Mouse (Mus musculus) CH12.LX (cell line): Measurements from ENCODE around the gene Elk3.

Experiments used
- CTCF ChIP-seq, 2 experiments: IDR thresholded peaks in 1 of 2; conservative IDR thresholded peaks in 1 of 2; 2 replicates each; pipeline ENCODE4 v1.5.1; 2011 to 2012; ENCODE audit warnings: low read depth in 2 of 2, low read length in 2 of 2, improper control_type of control experiment in 1 of 2, inconsistent platforms in 1 of 2, mild to moderate bottlenecking in 1 of 2, moderate library complexity in 1 of 2
- ELF1 ChIP-seq: IDR thresholded peaks from 2 replicates; pipeline ENCODE4 v1.6.1; 2014; ENCODE audit warnings: low read depth, mild to moderate bottlenecking, inconsistent platforms, low read length, improper control_type of control experiment
- EP300 ChIP-seq: IDR thresholded peaks from 2 replicates; pipeline ENCODE4 v1.6.1; 2011; ENCODE audit warnings: low read length, improper control_type of control experiment
- ETS1 ChIP-seq: conservative IDR thresholded peaks from 2 replicates; pipeline ENCODE4 v1.6.1; 2012; ENCODE audit warnings: low read depth, mild to moderate bottlenecking, inconsistent platforms, low read length, improper control_type of control experiment, moderate library complexity
- GABPA ChIP-seq: IDR thresholded peaks from 2 replicates; pipeline ENCODE4 v1.6.1; 2012; ENCODE audit warnings: low read depth, low read length, improper control_type of control experiment, inconsistent platforms; ENCODE audit not compliant: insufficient replicate concordance
- MAFK ChIP-seq: IDR thresholded peaks from 2 replicates; pipeline ENCODE4 v1.6.1; 2011; ENCODE audit warnings: low read length, improper control_type of control experiment; ENCODE audit not compliant: insufficient replicate concordance
- MAX ChIP-seq: IDR thresholded peaks from 2 replicates; pipeline ENCODE4 v1.6.1; 2011; ENCODE audit warnings: low read length, improper control_type of control experiment
- POLR2A ChIP-seq: IDR thresholded peaks from 2 replicates; pipeline ENCODE4 v1.6.1; 2011; ENCODE audit warnings: low read depth, mild to moderate bottlenecking, improper control_type of control experiment, low read length
- POLR2AphosphoS2 ChIP-seq: IDR thresholded peaks from 2 replicates; pipeline ENCODE4 v1.6.1; 2011; ENCODE audit warnings: low read depth, low read length, improper control_type of control experiment
- RAD21 ChIP-seq: IDR thresholded peaks from 2 replicates; pipeline ENCODE4 v1.6.1; 2011; ENCODE audit warnings: low read depth, mild to moderate bottlenecking, low read length, improper control_type of control experiment, moderate library complexity
- USF1 ChIP-seq: IDR thresholded peaks from 2 replicates; pipeline ENCODE4 v1.6.1; 2014; ENCODE audit warnings: low read depth, mild to moderate bottlenecking, inconsistent platforms, low read length, improper control_type of control experiment

DNA sequence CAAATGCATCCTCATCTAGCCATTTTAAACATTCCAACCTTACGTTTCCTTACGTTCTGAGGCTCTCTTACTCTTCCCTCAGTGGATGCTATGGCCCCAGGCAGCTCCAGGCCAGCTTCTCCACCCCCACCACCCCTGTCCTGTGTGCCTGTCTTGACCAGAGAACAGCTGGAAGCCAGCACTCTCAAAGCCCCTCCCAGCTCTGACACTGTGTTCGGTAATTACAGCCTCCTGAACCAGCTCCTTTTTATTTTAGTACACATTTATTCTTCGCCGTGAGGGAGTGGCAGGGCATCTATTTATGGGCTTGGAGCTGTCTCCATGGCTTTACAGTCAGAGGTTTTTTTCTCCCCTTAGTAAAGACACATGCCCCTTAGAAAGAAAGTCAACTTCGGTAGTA lies 63.0 kb downstream of the Elk3 start:
- no peak for TF ChIP-seq POLR2AphosphoS2
- no peak for TF ChIP-seq POLR2A
- TF ChIP-seq RAD21 = no peak
- TF ChIP-seq CTCF (conservative IDR thresholded peaks at IDR 0.05 in 1 of 2, IDR thresholded peaks at IDR 0.05 in 1 of 2; ENCODE audit: low read depth in 2 of 2, low read length in 2 of 2) = no peak
- TF ChIP-seq EP300 = no peak
- TF ChIP-seq GABPA = no peak
- no peak for TF ChIP-seq ETS1
- TF ChIP-seq MAFK = no peak
- no peak for TF ChIP-seq MAX
- TF ChIP-seq USF1 = no peak
- no peak for TF ChIP-seq ELF1
